Mouse (Mus musculus) heart, adult 9 months (tissue): ENCODE measurements around the gene Gm40193.
"Not testable (repeated sequence)": the region's sequence is repeated elsewhere in the genome, so short reads cannot be mapped to it uniquely, and the experiment has no call there.

ENCODE experiments used
- DNase-seq, 2 experiments: peaks; one replicate each; pipeline ENCODE4 v3.0.0; 2022; ENCODE audit warnings: low spot score in 2 of 2

The Gm40193 gene

DNA sequence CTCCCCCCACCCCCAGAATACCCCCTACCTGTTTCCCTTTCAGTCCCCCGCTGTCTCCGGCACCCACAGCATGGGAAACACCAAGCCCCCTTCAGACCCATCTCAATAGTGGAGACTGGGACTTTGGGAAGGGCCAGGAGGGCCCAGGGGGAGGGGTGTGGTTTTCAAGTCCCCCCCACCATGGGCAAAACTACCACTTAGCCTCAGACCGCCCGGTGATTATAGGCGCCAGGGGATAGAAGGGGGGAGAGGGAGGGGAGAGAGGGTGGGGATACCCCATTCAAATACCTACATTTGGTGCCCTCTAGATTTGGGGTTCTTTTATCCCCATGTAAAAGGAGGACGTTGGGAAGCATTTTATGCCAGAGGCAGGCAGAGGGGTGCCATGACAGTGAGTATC lies at the start of gene Gm40193:
Gene Gm40193 (minus strand): TSS at position 101 of the 400 bp plus-strand sequence.
- no peak for DNase-seq

GRCm38 (mm10) chr11:70582196-70582595 lies 49.5 kb upstream of the Gm40193 start:
- no peak for DNase-seq

GRCm38 (mm10) chr11:70580921-70581320 lies 48.2 kb upstream of the Gm40193 start:
- no peak for DNase-seq

DNA sequence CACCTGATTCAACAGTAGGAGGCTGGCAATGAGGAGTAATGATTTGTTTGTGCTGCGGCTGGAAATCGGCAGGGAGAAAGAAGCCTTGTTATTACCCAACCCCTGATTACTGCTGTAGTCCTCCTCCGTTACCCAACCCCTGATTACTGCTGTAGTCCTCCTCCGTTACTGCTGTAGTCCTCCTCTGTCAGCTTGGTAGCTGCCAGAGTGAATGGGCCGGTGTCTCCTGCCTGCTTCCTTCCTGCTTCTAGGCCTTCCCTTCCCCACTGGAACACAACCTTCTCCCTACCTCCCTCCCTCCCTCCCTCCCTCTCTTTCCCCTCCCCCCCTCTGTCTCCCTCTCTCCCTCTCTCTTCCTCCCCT lies 47.6 kb upstream of the Gm40193 start:
- DNase-seq, result no peak

- DNase-seq, result no peak
Measured at GRCm38 (mm10) chr11:70579710-70580357, 47.1 kb upstream of the Gm40193 start.

- DNase-seq, result no peak
Measured at GRCm38 (mm10) chr11:70578962-70579361, 46.2 kb upstream of the Gm40193 start.

GRCm38 (mm10) chr11:70577201-70577600 lies 44.5 kb upstream of the Gm40193 start:
- DNase-seq, result no peak

GRCm38 (mm10) chr11:70573872-70574271 lies 41.1 kb upstream of the Gm40193 start:
- no peak for DNase-seq

DNA sequence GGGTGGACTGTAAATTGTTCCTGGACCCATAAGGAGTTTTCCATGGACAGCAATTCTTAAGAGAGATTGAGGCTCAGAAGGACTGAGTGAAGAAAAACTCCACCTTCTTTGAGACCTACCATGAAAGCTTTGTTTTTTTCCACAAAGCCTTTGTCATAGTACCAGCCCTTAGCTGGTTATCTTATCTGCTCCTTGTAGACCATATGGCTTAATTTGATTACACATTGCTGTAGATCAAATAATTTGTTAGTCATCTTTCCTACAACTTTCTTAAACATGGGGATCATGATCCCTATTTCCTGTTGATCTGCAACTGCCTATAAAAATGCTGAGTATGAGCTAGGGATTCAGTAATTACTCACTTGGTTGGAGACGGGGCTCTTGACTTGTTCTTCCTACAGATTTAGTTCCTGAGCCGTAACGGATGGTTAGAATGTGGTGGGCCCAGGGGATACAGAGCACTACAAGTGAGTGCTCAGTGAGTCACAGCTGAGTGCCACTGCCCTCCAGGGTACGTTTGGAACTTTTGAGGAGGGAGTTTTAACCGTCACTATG lies 39.7 kb upstream of the Gm40193 start:
- DNase-seq, result no peak

GRCm38 (mm10) chr11:70571641-70572040 lies 38.9 kb upstream of the Gm40193 start:
- no peak for DNase-seq

GRCm38 (mm10) chr11:70570614-70571013 lies 37.9 kb upstream of the Gm40193 start:
- DNase-seq, result not testable (repeated sequence)

DNA sequence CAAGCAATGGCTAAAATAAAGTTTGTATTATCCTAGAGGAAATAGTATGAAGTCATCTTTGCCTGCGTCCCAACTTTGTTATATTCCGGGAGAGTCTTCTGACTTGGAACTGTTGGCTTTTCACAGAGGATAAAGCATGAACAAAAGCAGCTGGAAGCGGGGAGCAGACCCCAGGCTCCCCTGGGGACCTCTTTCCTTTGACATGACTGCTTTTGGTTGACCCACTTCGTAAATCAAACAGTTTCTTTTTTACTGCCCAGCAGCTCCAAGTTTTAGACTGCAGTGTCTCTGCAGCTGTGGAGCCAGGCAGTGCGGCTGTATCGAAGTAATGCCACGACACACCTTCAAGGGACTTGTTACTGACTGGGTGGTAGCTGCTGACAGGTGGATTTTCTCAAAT lies 33.8 kb upstream of the Gm40193 start:
- DNase-seq, result peak; percentile 13 to 33

- DNase-seq, result no peak
Measured at GRCm38 (mm10) chr11:70564276-70564873, 31.6 kb upstream of the Gm40193 start.

DNA sequence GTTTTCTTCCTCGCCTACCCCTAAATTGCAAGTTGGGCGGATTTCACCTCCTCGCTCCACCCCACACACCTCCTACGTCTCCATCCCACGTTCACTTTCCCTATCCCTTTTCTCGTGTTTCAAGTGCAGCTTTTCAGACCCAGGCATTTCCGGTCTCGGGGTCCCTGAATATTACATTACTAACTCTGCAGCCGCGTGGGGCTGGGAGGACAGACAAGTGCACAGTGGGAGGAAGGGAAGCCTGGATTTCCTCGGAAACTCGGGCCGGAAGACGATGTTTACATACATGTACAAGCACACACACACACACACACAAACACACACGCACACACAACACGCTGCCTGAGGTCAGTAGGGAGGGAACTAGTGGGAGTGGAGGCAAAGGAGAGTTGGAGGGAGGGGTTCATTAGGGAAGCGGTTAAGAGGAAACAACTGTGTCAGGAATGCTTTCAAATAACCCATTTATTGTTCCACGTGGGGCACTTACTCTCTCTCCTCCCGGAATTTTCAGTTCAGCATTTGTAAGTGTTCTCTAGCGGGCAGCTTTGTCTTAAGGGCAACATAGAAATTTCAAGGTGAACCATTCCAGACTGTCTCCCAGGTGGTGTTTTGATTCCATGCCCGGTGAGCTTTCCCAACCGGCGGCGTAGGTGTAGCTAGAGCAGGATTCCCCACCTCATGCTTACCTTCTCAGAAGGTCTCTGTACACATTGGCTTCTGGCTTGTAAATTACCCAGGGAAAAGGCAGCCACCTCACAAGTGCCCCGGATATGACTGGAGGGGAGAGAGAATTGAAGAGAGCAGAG lies 30.9 kb upstream of the Gm40193 start:
- peak; percentile 40 for DNase-seq

DNA sequence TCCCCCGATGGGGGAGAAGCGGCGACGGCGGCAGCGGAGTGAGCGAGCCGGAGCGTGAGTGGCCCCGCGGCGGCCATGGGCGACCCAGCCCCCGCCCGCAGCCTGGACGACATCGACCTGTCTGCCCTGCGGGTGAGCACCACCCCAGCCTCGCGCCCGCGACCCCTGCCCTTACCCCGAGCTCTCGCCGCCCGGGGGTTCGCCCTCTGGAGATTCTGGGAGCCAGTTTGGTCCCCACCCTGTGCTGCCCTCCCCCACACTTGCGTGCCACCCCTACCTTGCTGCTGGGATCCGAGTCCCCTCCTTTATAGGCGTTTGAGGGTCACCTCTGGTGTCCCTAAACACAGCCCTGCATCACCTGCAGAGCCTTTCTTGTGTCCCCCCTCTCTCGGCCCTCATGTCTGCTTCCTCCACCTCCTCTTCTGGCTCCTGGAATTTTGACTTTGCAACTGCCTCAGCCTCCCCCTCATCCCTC lies 30.3 kb upstream of the Gm40193 start:
- DNase-seq, result no peak

DNA sequence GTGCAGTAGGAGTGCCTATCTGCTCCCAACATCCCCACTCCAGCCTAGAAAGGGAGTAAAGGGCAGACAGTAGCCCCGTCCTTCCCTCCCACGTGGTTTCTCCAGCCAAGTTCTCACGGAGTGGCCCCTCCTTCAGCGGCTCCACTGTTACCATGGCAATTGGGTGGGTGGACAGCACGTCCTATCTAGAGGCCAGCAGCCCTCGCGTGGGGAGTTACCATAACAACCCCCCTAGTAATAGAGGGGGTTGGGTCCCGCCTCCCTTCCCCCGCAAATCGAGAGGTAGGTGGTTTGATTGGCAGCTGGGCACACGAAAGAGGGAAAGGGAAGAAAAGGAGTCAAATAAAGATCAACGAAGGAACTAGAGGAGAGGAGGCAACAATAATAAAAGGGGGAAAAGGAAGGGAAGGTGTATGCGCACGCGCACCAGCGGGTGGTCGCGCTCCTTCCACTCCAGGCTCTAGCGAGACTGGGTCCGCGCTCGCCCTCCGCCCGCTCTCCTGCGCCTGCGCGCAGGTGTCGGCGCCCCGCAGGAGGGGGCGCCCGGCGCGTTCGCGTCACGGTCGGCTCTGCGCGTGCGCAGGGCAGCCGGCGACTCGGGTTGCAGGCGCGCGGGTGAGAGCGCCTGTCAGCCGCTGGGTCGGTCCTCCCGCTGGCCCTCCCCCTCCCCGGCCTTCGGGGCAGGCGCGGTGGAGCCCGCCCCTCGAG lies 29.7 kb upstream of the Gm40193 start, which contains the start of gene Mink1:
Gene Mink1 (plus strand): TSS at position 595 of the 708 bp plus-strand sequence.
- DNase-seq, result peak; percentile 88 to 90

DNA sequence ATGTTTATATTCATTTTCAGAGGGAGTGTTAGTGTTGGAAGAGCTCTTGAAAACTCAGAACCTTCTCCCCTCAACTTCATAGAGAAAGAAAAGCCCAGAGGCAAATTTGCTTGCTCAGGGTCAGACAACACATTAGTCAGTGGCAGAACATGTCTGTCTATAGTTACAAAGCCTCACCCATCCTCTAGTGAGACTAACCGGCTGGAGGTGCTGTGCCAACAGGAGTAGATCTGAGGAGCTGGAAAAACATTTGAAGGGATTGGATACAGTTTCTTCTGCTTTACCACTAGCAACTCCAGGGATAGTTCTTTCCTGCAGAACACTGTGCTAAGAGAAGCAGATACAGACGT lies 29.2 kb upstream of the Gm40193 start:
- DNase-seq, result no peak

DNA sequence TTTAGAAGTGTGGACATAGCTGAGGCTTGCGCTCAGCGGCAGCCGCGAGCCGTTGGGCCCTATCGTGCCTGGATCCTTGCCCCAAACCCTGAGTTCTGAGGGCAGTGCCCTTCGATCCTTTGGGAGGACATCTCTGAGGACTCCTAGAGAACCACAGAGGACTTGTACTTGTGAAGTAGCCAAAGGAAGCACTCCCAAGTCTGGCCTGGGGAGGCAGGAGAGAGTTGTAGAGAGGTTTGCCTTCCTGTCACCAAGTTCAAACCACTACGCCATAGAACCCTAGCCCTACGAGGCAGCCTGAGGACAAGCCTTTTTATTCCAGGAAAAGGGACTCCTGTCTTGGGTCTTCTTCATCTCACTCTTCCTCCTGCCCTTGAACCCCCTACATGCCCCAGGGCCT lies 24.8 kb upstream of the Gm40193 start:
- DNase-seq, result no peak

GRCm38 (mm10) chr11:70553940-70554339 lies 21.2 kb upstream of the Gm40193 start:
- DNase-seq, result no peak

- DNase-seq, result no peak
Measured at GRCm38 (mm10) chr11:70551526-70551925, 18.8 kb upstream of the Gm40193 start.

DNA sequence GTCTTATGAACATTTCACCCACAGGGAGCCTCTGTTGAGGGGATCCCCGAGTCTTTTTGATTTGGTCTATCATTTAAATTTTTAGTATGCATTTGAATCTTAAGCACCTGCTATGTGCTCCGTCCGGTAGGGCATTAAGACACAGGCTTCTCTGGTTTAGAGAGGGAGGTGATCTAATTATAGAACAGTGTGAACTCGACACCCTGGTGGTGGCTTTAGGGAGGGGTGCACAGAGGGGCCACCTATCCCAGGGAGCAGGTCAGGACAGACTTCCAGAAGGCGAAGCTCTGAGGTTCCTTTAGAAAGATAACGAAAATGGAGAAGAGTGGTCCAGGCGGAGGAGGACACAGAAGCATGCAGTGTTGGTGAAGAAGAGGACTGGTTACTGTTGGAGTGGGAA lies 11.8 kb upstream of the Gm40193 start:
- DNase-seq, result no peak

DNA sequence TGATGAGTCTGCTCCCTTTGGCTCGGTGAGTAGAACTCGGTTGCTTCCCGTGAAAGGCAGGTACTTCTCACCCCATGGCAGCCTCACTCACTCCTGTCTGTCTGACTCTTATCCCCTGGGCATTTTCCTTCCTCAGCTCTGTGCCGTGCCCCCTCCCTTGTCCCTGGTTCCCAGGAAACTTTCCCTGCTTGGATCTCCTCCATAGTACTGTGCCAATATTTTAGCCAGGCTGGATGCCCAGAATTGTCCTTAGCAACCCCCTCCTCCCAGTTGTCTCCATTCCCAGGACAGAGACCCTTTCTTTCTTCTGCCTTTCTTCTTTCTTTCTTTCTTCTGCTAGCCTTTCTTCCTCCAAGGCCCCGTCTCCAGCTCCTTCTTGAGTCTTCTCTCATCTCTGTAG lies 8.7 kb upstream of the Gm40193 start:
- DNase-seq, result no peak
